Mouse (Mus musculus) G1E-ER4 (cell line): Measurements from ENCODE around the gene Slc7a14. TPM values are rescaled to one million over a fixed set of nuclear protein-coding genes. Genes with fewer than 3 reads are reported as not detected.

ENCODE experiments used
- GATA1 ChIP-seq: IDR thresholded peaks from one replicate; pipeline ENCODE4 v1.8.0; 2012; ENCODE audit warnings: low read length, inconsistent platforms
- polyA plus RNA-seq: library from polyadenylated mRNA; stranded (reverse); fragments of >175 nt; gene quantifications from 2 replicates; pipeline ENCODE4 v1.2.3, GENCODE M21; 2012

Slc7a14 gene
- polyA plus RNA-seq, 1 experiment, result not detected

GRCm38 (mm10) chr3:31234356-31234755, 75.8 kb downstream of the Slc7a14 start:
- no peak for TF ChIP-seq GATA1

- no peak for TF ChIP-seq GATA1
Observed at GRCm38 (mm10) chr3:31233746-31234312, 76.3 kb downstream of the Slc7a14 start.

- TF ChIP-seq GATA1, result no peak
Observed at GRCm38 (mm10) chr3:31229281-31229680, 80.9 kb downstream of the Slc7a14 start.

GRCm38 (mm10) chr3:31228487-31228886, 81.7 kb downstream of the Slc7a14 start:
- TF ChIP-seq GATA1, result no peak

GRCm38 (mm10) chr3:31223551-31223950, 86.6 kb downstream of the Slc7a14 start:
- no peak for TF ChIP-seq GATA1

GRCm38 (mm10) chr3:31220040-31220439, 90.1 kb downstream of the Slc7a14 start:
- TF ChIP-seq GATA1, result no peak

- no peak for TF ChIP-seq GATA1
Observed at GRCm38 (mm10) chr3:31219483-31219882, 90.7 kb downstream of the Slc7a14 start.

- no peak for TF ChIP-seq GATA1
Observed at GRCm38 (mm10) chr3:31217523-31217922, 92.7 kb downstream of the Slc7a14 start.

GRCm38 (mm10) chr3:31213802-31214201, 96.4 kb downstream of the Slc7a14 start:
- TF ChIP-seq GATA1, result no peak

- no peak for TF ChIP-seq GATA1
Observed at GRCm38 (mm10) chr3:31212205-31213038, 97.8 kb downstream of the Slc7a14 start.

- no peak for TF ChIP-seq GATA1
Observed at GRCm38 (mm10) chr3:31209001-31209400, 101.2 kb downstream of the Slc7a14 start.

- TF ChIP-seq GATA1, result no peak
Observed at GRCm38 (mm10) chr3:31208458-31208994, 101.7 kb downstream of the Slc7a14 start.

- TF ChIP-seq GATA1, result no peak
Observed at GRCm38 (mm10) chr3:31208046-31208445, 102.1 kb downstream of the Slc7a14 start.

- no peak for TF ChIP-seq GATA1
Observed at GRCm38 (mm10) chr3:31205167-31205566, 105.0 kb downstream of the Slc7a14 start.

- TF ChIP-seq GATA1, result no peak
Observed at GRCm38 (mm10) chr3:31203947-31204346, 106.2 kb downstream of the Slc7a14 start.

GRCm38 (mm10) chr3:31199162-31199877, 110.9 kb downstream of the Slc7a14 start:
- TF ChIP-seq GATA1, result no peak

- no peak for TF ChIP-seq GATA1
Observed at GRCm38 (mm10) chr3:31191402-31191801, 118.8 kb downstream of the Slc7a14 start.
